Mouse (Mus musculus) liver, postnatal 0 days (tissue): ENCODE results near the gene Abhd10. TPM values are rescaled to one million over a fixed set of nuclear protein-coding genes. Genes with fewer than 3 reads are reported as not detected.

ENCODE experiments used
- ATAC-seq: fragments of 200-750 bp; cut with Nextera tagmentation; 2 replicates; pipeline ENCODE4 v1.8.0; 2017; ENCODE audit warnings: mild to moderate bottlenecking, moderate library complexity
- DNase-seq: peaks from one replicate; pipeline ENCODE4 v3.0.0-alpha.2; 2016
- H3K27ac ChIP-seq: fragments of 300-500 bp; sonication (generic); 2 replicates; pipeline ENCODE4 v1.5.1; 2014; ENCODE audit warnings: antibody characterized with exemption, moderate library complexity, mild to moderate bottlenecking, low read depth
- H3K27me3 ChIP-seq: fragments of 300-500 bp; sonication (generic); 2 replicates; pipeline ENCODE4 v1.6.1; 2014; ENCODE audit warnings: low read length, control low read depth, mixed read lengths; ENCODE audit not compliant: insufficient read depth
- H3K36me3 ChIP-seq: fragments of 300-500 bp; sonication (generic); replicated peaks from 2 replicates; pipeline ENCODE4 v1.6.1; 2014; ENCODE audit warnings: mild to moderate bottlenecking, control low read depth, low read length, moderate library complexity, mixed read lengths; ENCODE audit not compliant: insufficient read depth
- H3K4me1 ChIP-seq: fragments of 300-500 bp; sonication (generic); 2 replicates; pipeline ENCODE4 v1.6.1; 2014; ENCODE audit warnings: antibody characterized with exemption, mild to moderate bottlenecking, control low read depth; ENCODE audit not compliant: insufficient read depth
- H3K4me2 ChIP-seq: fragments of 300-500 bp; sonication (generic); 2 replicates; pipeline ENCODE4 v1.6.1; 2014; ENCODE audit warnings: low read depth, mild to moderate bottlenecking, low read length, moderate library complexity, mixed read lengths
- H3K4me3 ChIP-seq: fragments of 300-500 bp; sonication (generic); 2 replicates; pipeline ENCODE4 v1.5.1; 2014; ENCODE audit warnings: low read depth, low read length
- H3K9ac ChIP-seq: fragments of 300-500 bp; sonication (generic); replicated peaks from 2 replicates; pipeline ENCODE4 v1.6.1; 2014; ENCODE audit warnings: mild to moderate bottlenecking, moderate library complexity
- H3K9me3 ChIP-seq: fragments of 300-500 bp; sonication (generic); 2 replicates; pipeline ENCODE4 v1.6.1; 2016; ENCODE audit warnings: mild to moderate bottlenecking, control low read depth, low read length, mixed read lengths
- CTCF ChIP-seq: sonication (generic); IDR thresholded peaks from 2 replicates; pipeline ENCODE4 v1.5.1; 2016; ENCODE audit warnings: antibody characterized with exemption, low read depth
- EP300 ChIP-seq: IDR thresholded peaks from 2 replicates; pipeline ENCODE4 v1.6.1; 2016; ENCODE audit warnings: antibody characterized with exemption, low read depth, mild to moderate bottlenecking
- WGBS: fragments of 180-500 bp; shearing (Covaris S2); extraction: QIAGEN DNeasy Blood & Tissue Kit; methylation state at CpG from one replicate; pipeline ENCODE4 v1.1.7; 2014; ENCODE audit not compliant: insufficient replicate concordance; 5-methylcytosine and 5-hydroxymethylcytosine counted together
- polyA plus RNA-seq: library from polyadenylated mRNA; unstranded; fragments of >200 nt; fragmentation: Nextera tagmentation; extraction: Ambion mirVana; gene quantifications from 2 replicates; pipeline ENCODE4 v1.2.1, GENCODE M21; 2015

Gene Abhd10
- polyA plus RNA-seq, 1 experiment from 2014 or later: 13.9 TPM

- H3K27ac ChIP-seq: no peak overlapping the region
- ATAC-seq: no peak
Observed at GRCm38 (mm10) chr16:45686833-45687232, 55.9 kb downstream of the Abhd10 start.

GRCm38 (mm10) chr16:45685295-45685694, 57.5 kb downstream of the Abhd10 start:
- 73% methylated on average over 3 of the region's 3 CpGs for WGBS
- no peak for DNase-seq
- no peaks in the 10 kb centered on the region for H3K9me3 ChIP-seq
- no peak for ATAC-seq
- H3K4me2 ChIP-seq: no peak overlapping the region
- H3K36me3 ChIP-seq: no peaks in the 10 kb centered on the region
- no peaks in the 10 kb centered on the region for H3K4me1 ChIP-seq
- H3K9ac ChIP-seq: no peak overlapping the region
- no peak overlapping the region for H3K27ac ChIP-seq
- H3K27me3 ChIP-seq: no peaks in the 10 kb centered on the region
- no peak for TF ChIP-seq CTCF
- TF ChIP-seq EP300: no peak
- no peak overlapping the region for H3K4me3 ChIP-seq

More at GRCm38 (mm10) chr16:45686833-45687232, 55.9 kb downstream of the Abhd10 start:
- WGBS: 61% methylated on average over 3 of the region's 3 CpGs
- Histone ChIP-seq H3K9me3 (no peaks in the 10 kb centered on the region), H3K4me3 (no peak overlapping the region), H3K27me3 (no peaks in the 10 kb centered on the region), H3K9ac (no peak overlapping the region), H3K4me1 (no peaks in the 10 kb centered on the region), H3K4me2 (no peak overlapping the region), H3K36me3 (no peaks in the 10 kb centered on the region)
- TF ChIP-seq EP300 (no peak), CTCF (no peak)
- no peak for DNase-seq

GRCm38 (mm10) chr16:45684815-45685214, 57.9 kb downstream of the Abhd10 start:
- no peaks in the 10 kb centered on the region for H3K27me3 ChIP-seq
- no peak overlapping the region for H3K4me3 ChIP-seq
- no peak overlapping the region for H3K9ac ChIP-seq
- no peaks in the 10 kb centered on the region for H3K9me3 ChIP-seq
- WGBS: 14% methylated on average over 8 of the region's 8 CpGs
- H3K36me3 ChIP-seq: no peaks in the 10 kb centered on the region
- no peaks in the 10 kb centered on the region for H3K4me1 ChIP-seq
- no peak overlapping the region for H3K4me2 ChIP-seq
- peak; percentile 74 for DNase-seq
- no peak for ATAC-seq
- TF ChIP-seq CTCF (peak; percentile 80), EP300 (no peak)
- no peak overlapping the region for H3K27ac ChIP-seq

Other genes with a start within 250 kb of the Abhd10 start
- gene Gm609, start 250.0 kb downstream of the Abhd10 start, polyA plus RNA-seq: 0.13 and 0.14 TPM in 2 replicates
- gene Gm17783, start 210.9 kb downstream of the Abhd10 start, polyA plus RNA-seq: not detected in 2 replicates
- gene Slc9c1, start 207.6 kb downstream of the Abhd10 start, polyA plus RNA-seq: not detected in 2 replicates
- 2.4 and 2.8 TPM in 2 replicates for gene Gcsam, start 132.6 kb downstream of the Abhd10 start, polyA plus RNA-seq
- 0.30 and 0.34 TPM in 2 replicates for gene BC016579, start 88.9 kb downstream of the Abhd10 start, polyA plus RNA-seq
- 0.14 TPM in 2 replicates for gene Tmprss7, start 49.3 kb downstream of the Abhd10 start, polyA plus RNA-seq
- gene Tagln3, start 18.3 kb downstream of the Abhd10 start, polyA plus RNA-seq: 0.08 TPM in 1 of 2 replicates, not detected in the other
- 7.4 and 9.8 TPM in 2 replicates for gene Phldb2, start 210.6 kb upstream of the Abhd10 start, polyA plus RNA-seq